Mouse (Mus musculus): ENCODE measurements around the gene Olfr374. TPM values are rescaled to one million over a fixed set of nuclear protein-coding genes. Genes with fewer than 3 reads are reported as not detected.

The Olfr374 gene
- polyA plus RNA-seq, 1 experiment: not detected

GRCm38 (mm10) chr8:72145511-72145910 is 38.7 kb downstream of the Olfr374 start:
- no peak for TF ChIP-seq POLR2A (IDR thresholded peaks at IDR 0.05; ENCODE audit: insufficient read depth, low read depth, low read length)
- TF ChIP-seq CTCF (IDR thresholded peaks at IDR 0.05; ENCODE audit: insufficient read depth, low read depth, low read length): no peak
- no peak overlapping the region for H3K4me3 ChIP-seq (ENCODE audit: insufficient read depth, low read depth, low read length)
- H3K4me1 ChIP-seq (ENCODE audit: control insufficient read depth, insufficient read depth, low read length): no peaks in the 10 kb centered on the region
- WGBS: 75% methylated on average over 3 of the region's 3 CpGs
- H3K27ac ChIP-seq (ENCODE audit: insufficient read depth, low read depth, low read length): no peak overlapping the region

GRCm38 (mm10) chr8:72146056-72146455 is 39.2 kb downstream of the Olfr374 start:
- H3K4me1 ChIP-seq (ENCODE audit: control insufficient read depth, insufficient read depth, low read length): no peaks in the 10 kb centered on the region
- H3K27ac ChIP-seq (ENCODE audit: insufficient read depth, low read depth, low read length): no peak overlapping the region
- no peak for TF ChIP-seq CTCF (IDR thresholded peaks at IDR 0.05; ENCODE audit: insufficient read depth, low read depth, low read length)
- TF ChIP-seq POLR2A (IDR thresholded peaks at IDR 0.05; ENCODE audit: insufficient read depth, low read depth, low read length): no peak
- no peak overlapping the region for H3K4me3 ChIP-seq (ENCODE audit: insufficient read depth, low read depth, low read length)
- 59% methylated on average over 1 of the region's 1 CpGs for WGBS

- TF ChIP-seq CTCF (IDR thresholded peaks at IDR 0.05; ENCODE audit: insufficient read depth, low read depth, low read length) (no peak), POLR2A (IDR thresholded peaks at IDR 0.05; ENCODE audit: insufficient read depth, low read depth, low read length) (no peak)
- Histone ChIP-seq H3K4me1 (ENCODE audit: control insufficient read depth, insufficient read depth, low read length) (no peaks in the 10 kb centered on the region), H3K4me3 (ENCODE audit: insufficient read depth, low read depth, low read length) (no peak overlapping the region), H3K27ac (ENCODE audit: insufficient read depth, low read depth, low read length) (no peak overlapping the region)
- 92% methylated on average over 3 of the region's 3 CpGs for WGBS
These were observed 39.7 kb downstream of the Olfr374 start for GRCm38 (mm10) chr8:72146556-72146955.

GRCm38 (mm10) chr8:72147266-72147665 is 40.4 kb downstream of the Olfr374 start:
- no peak for TF ChIP-seq POLR2A (IDR thresholded peaks at IDR 0.05; ENCODE audit: insufficient read depth, low read depth, low read length)
- no peak overlapping the region for H3K4me3 ChIP-seq (ENCODE audit: insufficient read depth, low read depth, low read length)
- 84% methylated on average over 2 of the region's 2 CpGs for WGBS
- no peaks in the 10 kb centered on the region for H3K4me1 ChIP-seq (ENCODE audit: control insufficient read depth, insufficient read depth, low read length)
- H3K27ac ChIP-seq (ENCODE audit: insufficient read depth, low read depth, low read length): no peak overlapping the region

GRCm38 (mm10) chr8:72149056-72149455 is 42.2 kb downstream of the Olfr374 start:
- H3K27ac ChIP-seq (ENCODE audit: insufficient read depth, low read depth, low read length): no peak overlapping the region
- no peaks in the 10 kb centered on the region for H3K4me1 ChIP-seq (ENCODE audit: control insufficient read depth, insufficient read depth, low read length)
- 84% methylated on average over 1 of the region's 1 CpGs for WGBS
- TF ChIP-seq CTCF (IDR thresholded peaks at IDR 0.05; ENCODE audit: insufficient read depth, low read depth, low read length): no peak
- TF ChIP-seq POLR2A (IDR thresholded peaks at IDR 0.05; ENCODE audit: insufficient read depth, low read depth, low read length): no peak
- H3K4me3 ChIP-seq (ENCODE audit: insufficient read depth, low read depth, low read length): no peak overlapping the region

GRCm38 (mm10) chr8:72151418-72152078 is 44.7 kb downstream of the Olfr374 start:
- Histone ChIP-seq H3K27ac (ENCODE audit: insufficient read depth, low read depth, low read length) (no peak overlapping the region), H3K4me3 (ENCODE audit: insufficient read depth, low read depth, low read length) (no peak overlapping the region), H3K4me1 (ENCODE audit: control insufficient read depth, insufficient read depth, low read length) (no peaks in the 10 kb centered on the region)
- 74% methylated on average over 3 of the region's 3 CpGs for WGBS
- TF ChIP-seq CTCF (IDR thresholded peaks at IDR 0.05; ENCODE audit: insufficient read depth, low read depth, low read length): no peak
- no peak for TF ChIP-seq POLR2A (IDR thresholded peaks at IDR 0.05; ENCODE audit: insufficient read depth, low read depth, low read length)

GRCm38 (mm10) chr8:72153382-72153781 is 46.5 kb downstream of the Olfr374 start:
- Histone ChIP-seq H3K4me3 (ENCODE audit: insufficient read depth, low read depth, low read length) (no peak overlapping the region), H3K4me1 (ENCODE audit: control insufficient read depth, insufficient read depth, low read length) (no peaks in the 10 kb centered on the region), H3K27ac (ENCODE audit: insufficient read depth, low read depth, low read length) (no peak overlapping the region)
- TF ChIP-seq POLR2A (IDR thresholded peaks at IDR 0.05; ENCODE audit: insufficient read depth, low read depth, low read length): no peak
- TF ChIP-seq CTCF (IDR thresholded peaks at IDR 0.05; ENCODE audit: insufficient read depth, low read depth, low read length): no peak

- Histone ChIP-seq H3K4me3 (ENCODE audit: insufficient read depth, low read depth, low read length) (no peak overlapping the region), H3K27ac (ENCODE audit: insufficient read depth, low read depth, low read length) (no peak overlapping the region), H3K4me1 (ENCODE audit: control insufficient read depth, insufficient read depth, low read length) (peaks cover 8% of the 10 kb centered on the region)
- TF ChIP-seq CTCF (IDR thresholded peaks at IDR 0.05; ENCODE audit: insufficient read depth, low read depth, low read length): no peak
- no peak for TF ChIP-seq POLR2A (IDR thresholded peaks at IDR 0.05; ENCODE audit: insufficient read depth, low read depth, low read length)
- WGBS: 77% methylated on average over 2 of the region's 2 CpGs
These were observed 51.3 kb downstream of the Olfr374 start for GRCm38 (mm10) chr8:72158096-72158495.

- H3K4me3 ChIP-seq (ENCODE audit: insufficient read depth, low read depth, low read length): no peak overlapping the region
- TF ChIP-seq CTCF (IDR thresholded peaks at IDR 0.05; ENCODE audit: insufficient read depth, low read depth, low read length): no peak
- peaks cover 8% of the 10 kb centered on the region for H3K4me1 ChIP-seq (ENCODE audit: control insufficient read depth, insufficient read depth, low read length)
- 34% methylated on average over 3 of the region's 3 CpGs for WGBS
- no peak overlapping the region for H3K27ac ChIP-seq (ENCODE audit: insufficient read depth, low read depth, low read length)
These were observed 51.9 kb downstream of the Olfr374 start for GRCm38 (mm10) chr8:72158726-72159125.

GRCm38 (mm10) chr8:72160007-72160406 is 53.2 kb downstream of the Olfr374 start:
- no peak overlapping the region for H3K4me3 ChIP-seq (ENCODE audit: insufficient read depth, low read depth, low read length)
- no peak overlapping the region for H3K27ac ChIP-seq (ENCODE audit: insufficient read depth, low read depth, low read length)
- no peak for TF ChIP-seq POLR2A (IDR thresholded peaks at IDR 0.05; ENCODE audit: insufficient read depth, low read depth, low read length)
- no peak for TF ChIP-seq CTCF (IDR thresholded peaks at IDR 0.05; ENCODE audit: insufficient read depth, low read depth, low read length)
- WGBS: 57% methylated on average over 3 of the region's 3 CpGs
- H3K4me1 ChIP-seq (ENCODE audit: control insufficient read depth, insufficient read depth, low read length): peaks cover 8% of the 10 kb centered on the region
